Mouse (Mus musculus) urinary bladder, postnatal 14 days (tissue): Measurements from ENCODE around the gene Lect2.

Source experiments
- DNase-seq: peaks from one replicate; pipeline ENCODE4 v3.0.0; 2021; ENCODE audit warnings: low spot score

The Lect2 gene

GRCm38 (mm10) chr13:56548401-56548800 lies at the start of gene Lect2:
Gene Lect2 (minus strand): TSS chr13:56548502.
- DNase-seq: no peak

- no peak for DNase-seq
These were observed 49.0 kb upstream of the Lect2 start for GRCm38 (mm10) chr13:56597296-56597695.

- no peak for DNase-seq
These were observed 46.9 kb upstream of the Lect2 start for GRCm38 (mm10) chr13:56595246-56595645.

GRCm38 (mm10) chr13:56593961-56594391 lies 45.7 kb upstream of the Lect2 start:
- DNase-seq: no peak

GRCm38 (mm10) chr13:56593196-56593595 lies 44.9 kb upstream of the Lect2 start:
- DNase-seq: no peak

GRCm38 (mm10) chr13:56591939-56592338 lies 43.6 kb upstream of the Lect2 start:
- DNase-seq: no peak

GRCm38 (mm10) chr13:56591191-56591590 lies 42.9 kb upstream of the Lect2 start:
- no peak for DNase-seq

GRCm38 (mm10) chr13:56590202-56590601 lies 41.9 kb upstream of the Lect2 start:
- DNase-seq: no peak

- DNase-seq: peak; percentile 64
These were observed 40.3 kb upstream of the Lect2 start for GRCm38 (mm10) chr13:56588454-56589117.

- no peak for DNase-seq
These were observed 37.7 kb upstream of the Lect2 start for GRCm38 (mm10) chr13:56586046-56586445.

GRCm38 (mm10) chr13:56582720-56583119 lies 34.4 kb upstream of the Lect2 start:
- no peak for DNase-seq

GRCm38 (mm10) chr13:56581961-56582434 lies 33.7 kb upstream of the Lect2 start:
- DNase-seq: peak; percentile 58

- no peak for DNase-seq
These were observed 33.2 kb upstream of the Lect2 start for GRCm38 (mm10) chr13:56581512-56581911.

- DNase-seq: no peak
These were observed 32.1 kb upstream of the Lect2 start for GRCm38 (mm10) chr13:56580450-56580849.

GRCm38 (mm10) chr13:56578097-56578496 lies 29.8 kb upstream of the Lect2 start:
- DNase-seq: no peak

GRCm38 (mm10) chr13:56575701-56576321 lies 27.5 kb upstream of the Lect2 start:
- peak; percentile 78 for DNase-seq

- DNase-seq: no peak
These were observed 26.8 kb upstream of the Lect2 start for GRCm38 (mm10) chr13:56575074-56575473.

GRCm38 (mm10) chr13:56571645-56572044 lies 23.3 kb upstream of the Lect2 start:
- no peak for DNase-seq

- DNase-seq: no peak
These were observed 18.0 kb upstream of the Lect2 start for GRCm38 (mm10) chr13:56566336-56566735.

GRCm38 (mm10) chr13:56563075-56563474 lies 14.8 kb upstream of the Lect2 start:
- DNase-seq: peak; percentile 48

GRCm38 (mm10) chr13:56561129-56561528 lies 12.8 kb upstream of the Lect2 start:
- no peak for DNase-seq

- no peak for DNase-seq
These were observed 11.6 kb upstream of the Lect2 start for GRCm38 (mm10) chr13:56559841-56560370.

- no peak for DNase-seq
These were observed 10.5 kb upstream of the Lect2 start for GRCm38 (mm10) chr13:56558811-56559210.
